Mouse (Mus musculus) hindbrain, embryonic 13.5 days (tissue): ENCODE data around the gene Tcf7l1. TPM values are rescaled to one million over a fixed set of nuclear protein-coding genes. Genes with fewer than 3 reads are reported as not detected.

ENCODE experiments used
- ATAC-seq: fragments of 200-750 bp; cut with Nextera tagmentation; 2 replicates; pipeline ENCODE4 v1.8.0; 2017; ENCODE audit warnings: moderate TSS enrichment; ENCODE audit not compliant: low FRiP score
- H3K27ac ChIP-seq: fragments of 300-500 bp; sonication (generic); 2 replicates; pipeline ENCODE4 v1.5.1; 2015; ENCODE audit warnings: inconsistent platforms, mild to moderate bottlenecking, moderate library complexity
- H3K27me3 ChIP-seq: fragments of 300-500 bp; sonication (generic); 2 replicates; pipeline ENCODE4 v1.6.1; 2015; ENCODE audit warnings: mild to moderate bottlenecking, inconsistent platforms
- H3K36me3 ChIP-seq: fragments of 300-500 bp; sonication (generic); 2 replicates; pipeline ENCODE4 v1.6.1; 2015; ENCODE audit warnings: mild to moderate bottlenecking, inconsistent platforms
- H3K4me1 ChIP-seq: fragments of 300-500 bp; sonication (generic); replicated peaks from 2 replicates; pipeline ENCODE4 v1.6.1; 2015; ENCODE audit warnings: inconsistent platforms
- H3K4me2 ChIP-seq: fragments of 300-500 bp; sonication (generic); 2 replicates; pipeline ENCODE4 v1.6.1; 2015; ENCODE audit warnings: inconsistent platforms, mild to moderate bottlenecking, moderate library complexity
- H3K4me3 ChIP-seq: fragments of 300-500 bp; sonication (generic); 2 replicates; pipeline ENCODE4 v1.5.1; 2015; ENCODE audit warnings: mild to moderate bottlenecking, inconsistent platforms
- H3K9ac ChIP-seq: fragments of 300-500 bp; sonication (generic); 2 replicates; pipeline ENCODE4 v1.6.1; 2015; ENCODE audit warnings: mild to moderate bottlenecking, inconsistent platforms
- H3K9me3 ChIP-seq: fragments of 300-500 bp; sonication (generic); 2 replicates; pipeline ENCODE4 v1.6.1; 2016; ENCODE audit warnings: inconsistent platforms
- WGBS: fragments of 180-500 bp; shearing (Covaris S2); methylation state at CpG from one replicate; pipeline ENCODE4 v1.1.7; 2015; 5-methylcytosine and 5-hydroxymethylcytosine counted together
- polyA plus RNA-seq: library from polyadenylated mRNA; unstranded; fragments of >200 nt; fragmentation: Nextera tagmentation; extraction: Ambion mirVana; gene quantifications from 2 replicates; pipeline ENCODE4 v1.2.1, GENCODE M21; 2015

Tcf7l1 gene
- polyA plus RNA-seq, 1 experiment from 2014 or later: 7.4 TPM

DNA sequence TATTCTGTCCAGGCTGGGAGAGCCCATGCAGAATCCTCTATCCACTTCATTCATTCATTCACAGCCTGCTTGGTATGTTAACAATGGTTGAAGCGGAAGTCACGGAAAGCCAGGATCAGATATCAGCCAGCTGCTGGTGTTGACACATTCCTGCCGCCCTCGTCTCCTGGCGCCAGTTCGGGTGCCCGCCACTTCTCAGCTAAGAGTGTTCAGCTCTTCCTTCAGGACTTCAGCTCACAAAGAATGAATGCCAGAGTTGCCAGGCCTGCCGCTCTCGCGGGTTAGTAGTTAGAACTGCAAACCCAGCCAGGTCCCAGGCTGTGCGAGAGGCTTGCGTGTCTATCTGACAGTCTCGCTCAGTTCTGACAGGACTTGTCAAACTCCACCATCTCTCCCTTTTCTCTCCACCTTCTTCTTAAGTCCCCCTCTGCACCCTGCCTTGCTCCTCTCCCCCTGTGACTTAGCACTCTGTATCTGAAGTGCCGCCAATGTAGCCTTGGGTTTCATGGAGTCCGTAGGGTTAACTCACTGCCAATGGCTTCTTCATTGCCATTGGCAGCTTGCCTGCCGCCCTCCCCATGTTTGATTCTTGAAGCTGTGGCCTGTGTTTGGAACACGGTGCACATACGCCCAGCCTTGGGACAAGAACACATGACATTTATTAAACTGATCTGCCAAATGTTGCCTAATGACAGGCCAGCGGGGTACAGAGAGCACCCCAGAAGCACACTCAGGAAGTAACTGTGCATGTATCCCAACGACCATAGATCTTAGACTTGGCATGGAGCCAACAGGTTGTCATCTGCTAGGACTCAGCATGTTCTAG lies 48.2 kb downstream of the Tcf7l1 start:
- Histone ChIP-seq H3K4me3 (no peak overlapping the region), H3K27me3 (no peaks in the 10 kb centered on the region), H3K4me1 (peaks cover 24% of the 10 kb centered on the region), H3K36me3 (no peaks in the 10 kb centered on the region), H3K9ac (no peak overlapping the region), H3K9me3 (no peaks in the 10 kb centered on the region), H3K27ac (peak overlapping the region; percentile 41; the same call in 1 of the 2 replicates), H3K4me2 (no peak overlapping the region)
- ATAC-seq: peak; percentile 61
- 53% methylated on average over 20 of the region's 20 CpGs for WGBS

DNA sequence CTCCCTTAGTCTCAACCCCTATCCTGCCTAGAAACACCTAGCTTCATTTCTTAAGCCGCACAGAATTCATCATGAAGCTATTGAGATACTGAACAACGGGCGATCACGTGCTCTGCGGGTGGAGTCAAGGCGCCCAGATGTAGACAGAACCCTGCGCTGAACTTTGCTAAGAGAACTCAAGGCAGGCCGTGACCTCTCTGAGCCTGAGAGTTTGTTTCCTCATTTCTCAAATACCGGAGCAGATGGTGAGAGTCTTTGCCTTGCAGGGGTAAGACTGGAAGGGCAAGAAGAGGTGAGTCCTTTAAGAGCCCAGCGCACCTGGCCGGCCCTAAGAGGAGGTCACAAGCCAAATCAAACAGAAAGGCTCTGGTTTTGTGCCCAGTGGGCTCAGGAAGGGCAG lies 52.2 kb downstream of the Tcf7l1 start:
- H3K4me2 ChIP-seq: no peak overlapping the region
- no peaks in the 10 kb centered on the region for H3K27me3 ChIP-seq
- peaks cover 25% of the 10 kb centered on the region for H3K4me1 ChIP-seq
- H3K9ac ChIP-seq: no peak overlapping the region
- H3K27ac ChIP-seq: no peak overlapping the region
- no peak overlapping the region for H3K4me3 ChIP-seq
- no peaks in the 10 kb centered on the region for H3K36me3 ChIP-seq
- H3K9me3 ChIP-seq: no peaks in the 10 kb centered on the region
- 95% methylated on average over 11 of the region's 11 CpGs for WGBS
- no peak for ATAC-seq

DNA sequence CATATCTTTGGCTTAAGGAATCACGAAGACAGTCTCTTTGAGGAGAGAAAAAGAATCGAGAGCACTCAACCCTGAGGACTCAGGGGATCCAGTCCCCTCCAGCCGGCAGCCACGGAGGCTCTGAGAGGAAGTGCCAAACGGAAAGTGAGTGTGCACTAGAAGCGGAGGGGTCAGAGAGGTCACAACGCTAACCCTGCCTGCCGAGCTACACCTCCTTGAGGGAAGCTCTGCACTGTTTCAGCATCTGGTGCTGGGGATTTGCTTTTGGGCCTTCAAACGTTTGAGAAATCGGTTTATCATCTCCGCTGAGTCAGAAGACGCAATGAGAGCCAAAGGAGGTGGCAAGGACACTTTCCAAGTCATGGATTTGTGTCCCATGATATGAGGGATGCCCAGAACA lies 53.8 kb downstream of the Tcf7l1 start:
- H3K9me3 ChIP-seq: no peaks in the 10 kb centered on the region
- no peaks in the 10 kb centered on the region for H3K27me3 ChIP-seq
- no peak overlapping the region for H3K27ac ChIP-seq
- H3K4me2 ChIP-seq: no peak overlapping the region
- WGBS: 50% methylated on average over 12 of the region's 12 CpGs
- no peak for ATAC-seq
- H3K4me3 ChIP-seq: no peak overlapping the region
- H3K9ac ChIP-seq: no peak overlapping the region
- H3K36me3 ChIP-seq: no peaks in the 10 kb centered on the region
- peaks cover 27% of the 10 kb centered on the region for H3K4me1 ChIP-seq

DNA sequence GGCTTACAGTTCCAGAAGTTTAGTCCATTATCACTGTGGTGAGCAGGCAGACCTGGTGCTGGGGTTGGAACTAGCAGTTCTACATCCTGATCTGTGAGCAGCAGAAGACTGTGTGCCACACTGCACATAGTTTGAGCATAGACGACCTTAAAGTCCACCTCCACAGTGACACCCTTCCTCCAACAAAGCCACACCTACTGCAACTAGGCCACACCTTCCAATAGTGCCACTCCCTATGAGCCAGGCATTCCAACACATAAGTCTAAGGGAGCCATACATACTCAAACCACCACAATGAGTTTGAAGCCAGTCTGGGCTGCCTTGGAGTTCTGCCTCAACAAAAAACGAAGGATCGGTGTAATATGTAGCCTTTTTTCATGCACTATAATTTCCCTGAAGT lies 55.7 kb downstream of the Tcf7l1 start:
- WGBS: 93% methylated on average over 3 of the region's 3 CpGs
- no peak overlapping the region for H3K4me2 ChIP-seq
- H3K4me1 ChIP-seq: peaks cover 40% of the 10 kb centered on the region
- no peaks in the 10 kb centered on the region for H3K9me3 ChIP-seq
- ATAC-seq: no peak
- H3K9ac ChIP-seq: no peak overlapping the region
- H3K36me3 ChIP-seq: no peaks in the 10 kb centered on the region
- no peak overlapping the region for H3K27ac ChIP-seq
- no peaks in the 10 kb centered on the region for H3K27me3 ChIP-seq
- no peak overlapping the region for H3K4me3 ChIP-seq

DNA sequence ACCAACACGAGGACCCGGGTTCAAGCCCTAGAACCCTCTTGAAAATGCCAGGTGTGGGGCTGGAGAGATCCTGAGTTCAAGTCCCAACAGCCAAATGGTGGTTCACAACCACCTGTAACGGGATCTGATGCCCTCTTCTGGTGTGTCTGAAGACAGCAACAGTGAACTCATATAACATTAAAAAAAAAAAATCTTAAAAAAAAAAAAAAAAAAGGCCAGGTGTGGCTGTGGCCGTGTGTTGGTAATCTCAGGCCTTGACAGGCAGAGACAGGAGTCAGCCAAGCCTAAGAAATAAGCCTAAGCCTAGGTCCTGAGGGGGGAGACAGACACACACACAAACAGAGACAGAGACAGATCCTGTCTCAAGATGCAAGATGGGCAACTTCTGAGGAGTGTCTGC lies 56.9 kb downstream of the Tcf7l1 start:
- H3K4me1 ChIP-seq: peaks cover 51% of the 10 kb centered on the region
- no peak overlapping the region for H3K9ac ChIP-seq
- no peak for ATAC-seq
- H3K4me3 ChIP-seq: no peak overlapping the region
- H3K9me3 ChIP-seq: no peaks in the 10 kb centered on the region
- H3K27ac ChIP-seq: no peak overlapping the region
- 87% methylated on average over 4 of the region's 4 CpGs for WGBS
- H3K4me2 ChIP-seq: no peak overlapping the region
- H3K27me3 ChIP-seq: no peaks in the 10 kb centered on the region
- no peaks in the 10 kb centered on the region for H3K36me3 ChIP-seq

DNA sequence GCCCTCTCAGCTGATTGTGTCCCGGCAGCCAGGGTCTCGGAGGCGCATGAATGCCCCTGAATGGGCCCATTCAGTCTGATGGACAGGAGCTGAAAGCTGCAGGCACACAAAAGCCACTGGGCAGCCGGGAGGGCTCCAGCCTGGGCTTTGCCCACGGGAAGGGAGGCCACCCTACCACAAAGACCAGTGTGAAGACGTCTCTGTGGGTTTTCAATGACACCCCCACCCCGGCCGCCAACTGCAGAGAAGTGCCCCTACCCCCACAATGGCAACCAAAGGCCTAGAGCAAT lies 58.5 kb downstream of the Tcf7l1 start:
- no peak overlapping the region for H3K9ac ChIP-seq
- peak; percentile 78 for ATAC-seq
- WGBS: 12% methylated on average over 8 of the region's 8 CpGs
- H3K4me3 ChIP-seq: no peak overlapping the region
- H3K4me1 ChIP-seq: peaks cover 52% of the 10 kb centered on the region
- no peaks in the 10 kb centered on the region for H3K27me3 ChIP-seq
- no peaks in the 10 kb centered on the region for H3K36me3 ChIP-seq
- H3K9me3 ChIP-seq: no peaks in the 10 kb centered on the region
- 0 out of 2 replicates have a peak overlapping the region, but pooled peaks have one; percentile 8 for H3K4me2 ChIP-seq
- H3K27ac ChIP-seq: peak overlapping the region; percentile 53

DNA sequence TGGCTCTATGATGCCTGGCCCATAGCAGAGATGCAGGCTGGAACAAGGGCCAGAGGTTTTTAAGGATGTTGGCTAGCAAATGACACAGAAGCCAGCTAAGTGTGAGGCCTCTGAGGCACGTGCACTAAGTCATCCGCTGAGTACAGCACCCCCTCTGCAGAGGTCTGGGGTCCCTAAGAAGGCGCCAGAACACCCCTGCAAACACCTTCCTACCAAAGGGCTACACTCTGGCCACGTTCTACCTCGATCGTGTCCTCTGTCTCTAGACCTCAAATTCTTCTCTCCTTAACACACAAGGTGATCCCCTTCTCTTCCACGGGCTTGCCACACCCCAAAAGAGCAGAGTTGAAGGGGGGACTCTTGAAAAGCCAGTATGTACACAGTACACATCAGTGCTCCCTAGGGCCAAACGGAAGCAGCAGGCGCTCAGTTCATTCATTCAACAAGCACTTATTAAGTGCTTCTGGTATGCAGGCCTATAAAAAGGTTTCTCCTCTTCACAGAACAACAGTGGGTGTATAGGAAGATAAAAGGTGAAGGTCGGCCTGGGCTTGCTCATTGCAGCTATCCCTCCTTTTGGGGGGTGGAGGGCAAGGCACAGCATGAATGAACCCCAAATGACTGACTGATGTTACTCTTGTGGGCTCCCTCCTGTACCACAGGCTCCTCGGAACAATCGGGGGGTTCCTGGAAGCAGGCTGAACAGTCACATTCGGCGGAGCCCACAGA lies 59.1 kb downstream of the Tcf7l1 start:
- Histone ChIP-seq H3K9me3 (no peaks in the 10 kb centered on the region), H3K27ac (peak overlapping the region; percentile 53), H3K27me3 (no peaks in the 10 kb centered on the region), H3K4me1 (peaks cover 52% of the 10 kb centered on the region), H3K36me3 (no peaks in the 10 kb centered on the region), H3K9ac (no peak overlapping the region), H3K4me3 (no peak overlapping the region), H3K4me2 (no peak overlapping the region)
- 31% methylated on average over 14 of the region's 14 CpGs for WGBS
- peak; percentile 12; the same call in 1 of the 2 replicates for ATAC-seq

DNA sequence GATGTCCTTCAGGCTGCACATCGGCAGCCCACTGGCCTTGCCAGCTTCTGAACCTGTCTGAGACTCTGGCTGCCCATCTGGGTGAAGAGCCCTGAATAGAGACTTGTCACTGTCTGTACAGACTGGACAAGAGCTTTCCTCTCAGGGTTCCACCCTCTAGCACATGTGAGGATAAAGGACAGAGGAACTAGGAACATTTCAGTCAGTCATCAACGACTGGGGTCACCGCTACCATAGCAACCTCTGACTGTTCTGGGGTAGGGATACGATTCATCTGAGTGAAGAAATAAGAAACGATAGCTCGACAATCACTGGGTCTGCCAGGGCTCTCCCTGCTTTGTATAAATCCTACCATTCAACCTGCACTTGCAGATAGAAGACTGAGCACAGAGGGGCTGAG lies 61.2 kb downstream of the Tcf7l1 start:
- Histone ChIP-seq H3K9me3 (no peaks in the 10 kb centered on the region), H3K4me3 (no peak overlapping the region), H3K4me1 (peaks cover 67% of the 10 kb centered on the region), H3K9ac (peak overlapping the region; percentile 3; the same call in 1 of the 2 replicates), H3K27ac (peak overlapping the region; percentile 36), H3K4me2 (no peak overlapping the region), H3K27me3 (no peaks in the 10 kb centered on the region), H3K36me3 (no peaks in the 10 kb centered on the region)
- 0 out of 2 replicates have a peak, but pooled peaks have one; percentile 19 for ATAC-seq
- 15% methylated on average over 6 of the region's 6 CpGs for WGBS

DNA sequence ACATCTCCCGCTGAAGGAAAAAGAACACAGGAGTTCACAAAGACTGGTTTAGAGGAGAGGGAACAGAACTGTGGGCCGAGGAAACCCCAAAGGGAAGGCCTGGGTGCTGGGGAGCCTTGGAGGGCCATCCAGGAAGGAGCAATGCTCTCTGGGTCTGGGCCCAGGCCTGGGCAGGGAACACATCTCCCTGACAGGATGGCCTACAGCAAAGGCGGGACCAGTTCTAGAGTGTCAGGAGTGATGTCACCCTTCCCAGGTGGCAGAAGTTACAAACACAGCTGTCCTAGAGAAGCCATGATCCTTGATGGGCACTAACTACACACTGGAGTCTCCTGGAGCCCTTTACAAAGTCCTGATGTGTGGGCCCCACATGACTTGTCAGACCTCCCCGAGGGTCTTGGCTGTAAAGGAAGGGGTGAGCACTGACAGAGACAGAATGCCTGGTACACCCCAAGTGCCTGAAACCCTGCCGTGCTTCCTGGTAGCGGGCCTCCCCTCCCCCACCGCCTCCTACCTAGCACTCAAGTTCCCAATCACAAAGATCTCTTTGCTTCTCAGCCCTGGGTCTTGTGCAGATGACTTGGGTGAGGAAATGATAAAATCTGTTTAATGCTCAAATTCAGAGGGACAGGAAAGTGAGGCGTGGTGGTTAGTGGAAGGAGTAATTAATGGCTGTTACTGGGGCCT lies 64.4 kb downstream of the Tcf7l1 start:
- WGBS: 56% methylated on average over 8 of the region's 8 CpGs
- no peak overlapping the region for H3K9ac ChIP-seq

DNA sequence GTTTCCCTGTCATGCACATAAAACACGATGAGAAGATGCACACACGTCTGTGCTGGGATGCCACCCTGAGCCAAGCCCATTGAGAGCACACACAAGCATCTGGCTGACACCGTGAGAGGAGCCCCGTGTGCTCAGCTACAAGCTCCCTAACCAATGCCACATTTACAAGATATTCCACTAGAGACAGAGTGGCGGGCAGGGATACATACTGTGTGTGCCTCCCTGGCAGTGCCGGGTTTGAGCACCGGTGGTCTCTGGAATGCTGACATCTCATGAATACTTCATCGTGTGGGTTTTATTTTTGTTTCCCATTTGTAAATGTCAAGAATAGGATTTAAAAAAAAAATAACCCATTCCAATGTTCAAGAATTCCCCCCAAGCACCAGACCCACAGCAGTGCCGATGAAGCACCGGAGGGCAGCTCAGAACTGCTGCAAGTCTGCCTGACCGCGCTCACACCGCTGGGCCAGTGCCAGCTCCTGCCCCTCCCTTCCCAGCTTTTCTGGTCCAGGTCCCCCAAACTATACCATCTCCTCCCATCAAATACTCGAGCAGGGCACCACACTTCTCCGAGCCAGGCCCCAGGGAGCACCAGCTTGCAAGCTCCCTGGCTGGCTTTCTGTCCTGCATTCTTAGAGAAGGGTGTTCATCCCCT lies 65.2 kb downstream of the Tcf7l1 start:
- H3K36me3 ChIP-seq: no peaks in the 10 kb centered on the region
- 64% methylated on average over 15 of the region's 15 CpGs for WGBS
- no peaks in the 10 kb centered on the region for H3K27me3 ChIP-seq
- ATAC-seq: no peak
- H3K9ac ChIP-seq: no peak overlapping the region
- no peak overlapping the region for H3K4me2 ChIP-seq
- no peak overlapping the region for H3K4me3 ChIP-seq
- H3K27ac ChIP-seq: no peak overlapping the region
- H3K9me3 ChIP-seq: no peaks in the 10 kb centered on the region
- H3K4me1 ChIP-seq: peaks cover 39% of the 10 kb centered on the region

More for the DNA sequence above, 64.4 kb downstream of the Tcf7l1 start:
- ATAC-seq: no peak
- H3K36me3 ChIP-seq: no peaks in the 10 kb centered on the region
- H3K27ac ChIP-seq: no peak overlapping the region
- H3K4me2 ChIP-seq: no peak overlapping the region
- no peaks in the 10 kb centered on the region for H3K27me3 ChIP-seq
- no peaks in the 10 kb centered on the region for H3K9me3 ChIP-seq
- H3K4me3 ChIP-seq: no peak overlapping the region
- H3K4me1 ChIP-seq: peaks cover 45% of the 10 kb centered on the region

DNA sequence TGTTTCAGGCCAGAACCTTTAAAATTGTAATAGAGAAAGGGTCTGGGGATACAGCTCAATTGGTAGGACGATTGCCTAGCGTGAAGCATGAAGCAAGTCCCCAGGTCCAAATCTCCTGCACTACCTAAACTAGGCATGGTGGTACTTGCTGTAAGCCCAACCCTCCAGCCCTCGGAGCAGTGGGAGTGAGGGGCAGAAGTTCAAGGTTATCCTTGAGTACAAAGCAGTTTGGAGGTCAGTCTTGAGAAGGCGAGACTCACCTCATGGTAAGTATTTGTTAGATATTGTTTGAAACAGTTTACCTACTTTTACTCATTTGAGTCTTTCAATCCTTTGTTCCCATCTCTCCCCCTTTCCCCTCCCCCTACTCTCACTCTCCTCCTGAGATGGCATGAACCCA lies 65.9 kb downstream of the Tcf7l1 start:
- 91% methylated on average over 4 of the region's 4 CpGs for WGBS

DNA sequence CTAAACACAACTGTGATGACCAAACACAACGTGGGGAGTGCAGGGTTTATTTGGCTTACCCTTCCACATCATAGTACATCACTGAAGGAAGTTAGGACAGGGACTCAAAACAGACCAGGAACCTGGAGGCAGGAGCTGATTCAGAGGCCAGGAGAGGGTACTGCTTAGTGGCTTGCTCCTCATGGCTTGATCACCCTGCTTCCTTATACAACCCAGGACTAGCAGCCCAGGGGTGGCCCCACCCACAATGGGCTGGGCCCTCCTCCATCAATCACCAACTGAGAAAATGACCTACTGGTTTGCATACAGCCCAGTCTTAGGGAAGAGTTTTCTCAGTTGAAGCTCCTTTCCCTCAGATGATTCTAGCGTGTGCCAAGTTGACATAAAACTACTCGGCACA lies 68.2 kb downstream of the Tcf7l1 start:
- WGBS: 92% methylated on average over 3 of the region's 3 CpGs
- ATAC-seq: no peak
- Histone ChIP-seq H3K27ac (no peak overlapping the region), H3K9me3 (no peaks in the 10 kb centered on the region), H3K9ac (no peak overlapping the region), H3K4me3 (no peak overlapping the region), H3K27me3 (no peaks in the 10 kb centered on the region), H3K4me1 (peaks cover 23% of the 10 kb centered on the region), H3K4me2 (no peak overlapping the region), H3K36me3 (no peaks in the 10 kb centered on the region)

More for the DNA sequence above, 65.9 kb downstream of the Tcf7l1 start:
- no peak overlapping the region for H3K4me2 ChIP-seq
- H3K9me3 ChIP-seq: no peaks in the 10 kb centered on the region
- ATAC-seq: no peak
- H3K4me3 ChIP-seq: no peak overlapping the region
- H3K4me1 ChIP-seq: peaks cover 31% of the 10 kb centered on the region
- H3K27ac ChIP-seq: no peak overlapping the region
- H3K27me3 ChIP-seq: no peaks in the 10 kb centered on the region
- H3K9ac ChIP-seq: no peak overlapping the region
- no peaks in the 10 kb centered on the region for H3K36me3 ChIP-seq
